Mouse (Mus musculus): ENCODE measurements around the gene Mast4.

The Mast4 gene

GRCm38 (mm10) chr13:103315113-103315708 lies 19.1 kb downstream of the Mast4 start:
- DNase-seq (ENCODE audit: low read depth): no peak

DNA sequence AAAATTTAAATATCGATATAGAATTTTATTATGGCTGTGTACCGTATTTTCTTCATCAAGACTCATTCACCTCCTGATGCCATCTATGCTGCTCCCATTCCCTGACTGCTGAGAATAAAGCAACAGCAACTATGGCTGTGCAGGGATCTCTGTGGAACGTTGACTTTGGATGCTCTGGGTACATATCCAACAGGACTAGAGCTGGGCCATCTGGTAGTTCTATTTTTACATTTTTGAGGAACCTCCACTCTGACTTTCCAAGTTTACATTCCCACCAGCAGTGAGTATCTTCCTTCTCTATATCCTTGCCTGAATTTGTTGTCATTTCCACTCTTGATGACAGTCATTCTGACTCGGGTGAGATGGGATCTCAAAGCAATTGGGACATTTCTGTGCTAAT lies 26.0 kb downstream of the Mast4 start:
- no peak for DNase-seq (ENCODE audit: low read depth)

GRCm38 (mm10) chr13:103303826-103304225 lies 30.5 kb downstream of the Mast4 start:
- DNase-seq (ENCODE audit: low read depth): no peak

GRCm38 (mm10) chr13:103302508-103302907 lies 31.8 kb downstream of the Mast4 start:
- no peak for DNase-seq (ENCODE audit: low read depth)

GRCm38 (mm10) chr13:103302077-103302476 lies 32.2 kb downstream of the Mast4 start:
- no peak for DNase-seq (ENCODE audit: low read depth)

- no peak for DNase-seq (ENCODE audit: low read depth)
Observed at GRCm38 (mm10) chr13:103294424-103294823, 39.9 kb downstream of the Mast4 start.

- no peak for DNase-seq (ENCODE audit: low read depth)
Observed at GRCm38 (mm10) chr13:103293121-103293520, 41.2 kb downstream of the Mast4 start.

DNA sequence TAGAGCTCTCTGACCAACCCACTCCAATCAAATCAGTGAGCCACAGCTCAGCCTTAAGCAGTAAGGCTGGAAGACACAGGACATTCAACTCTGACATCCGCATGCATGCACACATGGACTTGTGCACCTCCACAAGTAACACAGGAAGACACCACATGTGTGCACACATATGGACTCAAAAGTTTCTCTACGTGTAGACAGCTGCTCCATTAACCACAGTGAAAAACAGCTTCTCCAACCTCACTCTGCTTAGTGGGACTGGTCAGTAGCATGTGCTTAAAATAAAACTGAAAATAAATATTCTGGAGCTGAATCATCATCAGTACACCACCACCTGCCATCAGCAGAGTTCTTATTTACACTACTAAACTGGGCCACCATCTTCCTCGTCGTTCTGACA lies 43.2 kb downstream of the Mast4 start:
- no peak for DNase-seq (ENCODE audit: low read depth)

GRCm38 (mm10) chr13:103285821-103286220 lies 48.5 kb downstream of the Mast4 start:
- DNase-seq (ENCODE audit: low read depth): no peak

- DNase-seq (ENCODE audit: low read depth): no peak
Observed at GRCm38 (mm10) chr13:103285036-103285435, 49.3 kb downstream of the Mast4 start.

GRCm38 (mm10) chr13:103270856-103271391 lies 63.4 kb downstream of the Mast4 start:
- DNase-seq (ENCODE audit: low read depth): no peak

DNA sequence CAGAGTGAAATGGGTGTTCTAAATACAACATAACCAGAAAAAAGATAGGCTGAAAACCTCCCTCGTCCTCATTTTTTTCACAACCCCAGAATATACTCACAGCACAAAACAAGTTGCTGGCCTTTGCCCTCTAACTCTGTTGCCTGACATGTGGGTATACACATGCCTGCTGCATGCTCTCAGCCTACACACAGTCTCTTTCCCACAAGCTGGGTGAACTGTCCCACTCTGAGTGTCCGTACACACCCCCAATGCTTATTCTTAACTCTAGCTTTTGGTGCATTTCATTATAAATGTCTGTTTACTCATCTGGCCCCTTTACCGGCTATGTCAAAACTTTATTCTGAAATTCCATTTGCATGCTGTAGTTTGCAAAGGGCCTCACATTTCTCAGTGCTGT lies 71.6 kb downstream of the Mast4 start:
- DNase-seq (ENCODE audit: low read depth): no peak

GRCm38 (mm10) chr13:103262061-103262460 lies 72.2 kb downstream of the Mast4 start:
- DNase-seq (ENCODE audit: low read depth): no peak

DNA sequence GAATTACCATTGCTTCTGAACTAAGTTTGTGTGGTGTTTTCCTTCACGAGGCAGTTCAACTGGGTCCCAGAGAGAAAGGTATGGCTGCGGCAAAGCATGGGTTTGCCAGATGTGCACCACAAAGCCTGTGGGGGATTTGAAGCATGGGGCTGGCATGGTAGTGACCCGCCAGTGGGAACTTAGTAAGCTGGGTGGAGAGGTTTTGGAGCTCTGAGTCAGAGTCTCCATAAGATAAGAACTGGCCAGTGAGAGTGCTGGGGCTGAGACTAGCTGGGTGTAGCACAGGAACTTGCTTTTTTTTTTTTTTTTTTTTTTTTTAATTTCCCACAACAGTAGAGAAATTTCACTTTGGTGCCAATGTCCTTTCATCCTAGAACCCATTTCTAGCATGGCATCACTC lies 73.9 kb downstream of the Mast4 start:
- no peak for DNase-seq (ENCODE audit: low read depth)

DNA sequence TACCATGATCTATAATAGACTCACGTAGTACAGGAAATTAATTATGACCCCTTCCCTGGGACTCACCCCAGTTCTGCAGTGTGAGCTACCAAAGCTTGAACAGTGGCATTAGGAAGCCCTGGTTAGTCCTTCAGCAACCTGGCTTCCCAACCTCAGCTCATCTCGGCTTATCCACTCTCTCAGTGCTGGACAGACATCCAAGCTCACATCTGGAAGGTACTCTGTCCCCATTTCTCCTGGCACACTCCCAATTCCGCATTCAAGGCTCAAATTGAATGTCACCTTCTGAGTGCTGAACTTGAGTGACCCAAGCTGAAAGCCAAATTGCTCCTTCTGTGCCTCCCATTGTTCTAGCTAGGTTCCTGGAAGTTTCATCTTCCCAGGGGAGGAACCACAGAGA lies 76.2 kb downstream of the Mast4 start:
- no peak for DNase-seq (ENCODE audit: low read depth)

DNA sequence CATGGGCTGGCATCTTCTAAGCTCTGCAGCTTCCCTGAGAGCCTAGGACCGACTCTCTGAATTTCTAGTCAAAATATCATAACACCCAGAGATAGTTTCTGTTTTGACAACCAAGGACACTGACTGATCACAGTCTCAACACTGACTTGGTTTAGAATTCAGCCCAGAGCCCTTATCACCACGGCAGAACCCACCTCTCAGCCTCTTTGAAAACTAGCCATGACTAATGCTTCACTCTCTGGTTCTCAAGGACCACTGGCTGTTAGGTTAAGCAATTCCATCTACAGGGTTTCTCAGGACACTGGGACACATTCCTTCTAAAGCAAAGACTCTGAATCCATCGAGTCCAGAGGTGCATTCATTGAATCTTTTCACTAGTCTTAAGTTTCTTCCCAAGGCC lies 79.4 kb downstream of the Mast4 start:
- no peak for DNase-seq (ENCODE audit: low read depth)

DNA sequence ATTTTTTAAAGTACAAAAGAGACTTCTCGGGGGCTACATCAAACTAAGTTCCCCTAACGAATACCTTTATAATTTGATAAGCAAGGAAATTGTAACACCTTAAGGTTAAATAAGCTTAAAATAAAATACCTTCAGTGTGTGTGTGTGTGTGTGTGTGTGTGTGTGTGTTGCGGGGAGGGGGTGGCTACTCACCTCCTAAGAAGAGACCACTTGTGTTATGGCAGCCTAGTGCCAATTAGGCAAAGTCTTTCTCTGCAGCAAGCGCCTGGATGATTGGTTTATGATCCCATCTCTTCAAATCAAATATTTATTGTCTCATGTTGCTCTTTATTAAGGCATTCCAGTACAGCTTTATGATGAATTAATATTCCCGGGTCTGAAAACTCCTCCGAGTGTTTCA lies 81.2 kb downstream of the Mast4 start:
- no peak for DNase-seq (ENCODE audit: low read depth)

DNA sequence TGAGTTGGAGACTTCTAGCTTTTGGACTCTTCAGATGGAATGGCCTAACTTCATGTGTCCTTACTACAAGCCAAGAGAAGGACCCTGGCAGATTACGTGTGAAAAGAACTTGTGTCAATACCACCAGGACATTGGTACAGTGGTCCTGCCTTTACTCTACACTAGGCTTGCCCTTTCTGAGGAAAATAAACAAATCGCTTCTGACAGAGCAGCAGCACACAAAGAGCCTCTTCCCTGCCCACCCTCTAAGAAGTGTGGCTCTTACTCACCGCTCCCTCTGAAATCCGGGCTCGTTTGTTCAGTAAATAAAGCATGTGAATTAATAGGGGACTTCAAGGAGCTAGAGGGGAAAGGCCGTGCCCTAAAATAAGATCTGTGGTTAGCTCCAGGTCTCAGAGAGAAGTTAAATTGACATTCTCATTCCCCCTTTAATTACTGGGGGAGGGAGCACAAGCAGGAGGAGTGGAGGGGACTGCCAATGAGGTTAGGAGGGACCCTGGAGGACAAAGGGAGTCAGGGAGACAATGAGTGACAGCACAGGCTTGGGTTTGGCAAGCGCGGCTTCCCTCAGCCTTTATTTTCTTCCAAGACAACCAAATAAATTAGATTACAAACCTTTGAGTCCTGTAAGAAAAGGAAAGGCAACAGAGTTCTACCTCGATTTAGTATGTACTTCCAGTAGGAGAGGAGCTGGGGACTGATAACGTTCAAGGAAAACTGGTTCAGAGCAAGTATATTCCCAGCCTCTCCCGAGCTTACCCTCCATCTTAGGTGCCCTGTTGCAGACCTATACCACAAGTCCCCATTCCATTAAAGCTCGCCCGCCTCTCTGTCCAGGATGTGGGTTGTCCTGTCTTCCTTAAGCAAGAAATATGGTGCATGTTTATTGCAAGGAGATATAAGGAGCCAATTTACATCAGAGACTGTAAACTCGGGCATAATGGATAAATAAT lies 85.9 kb downstream of the Mast4 start:
- no peak for DNase-seq (ENCODE audit: low read depth)

DNA sequence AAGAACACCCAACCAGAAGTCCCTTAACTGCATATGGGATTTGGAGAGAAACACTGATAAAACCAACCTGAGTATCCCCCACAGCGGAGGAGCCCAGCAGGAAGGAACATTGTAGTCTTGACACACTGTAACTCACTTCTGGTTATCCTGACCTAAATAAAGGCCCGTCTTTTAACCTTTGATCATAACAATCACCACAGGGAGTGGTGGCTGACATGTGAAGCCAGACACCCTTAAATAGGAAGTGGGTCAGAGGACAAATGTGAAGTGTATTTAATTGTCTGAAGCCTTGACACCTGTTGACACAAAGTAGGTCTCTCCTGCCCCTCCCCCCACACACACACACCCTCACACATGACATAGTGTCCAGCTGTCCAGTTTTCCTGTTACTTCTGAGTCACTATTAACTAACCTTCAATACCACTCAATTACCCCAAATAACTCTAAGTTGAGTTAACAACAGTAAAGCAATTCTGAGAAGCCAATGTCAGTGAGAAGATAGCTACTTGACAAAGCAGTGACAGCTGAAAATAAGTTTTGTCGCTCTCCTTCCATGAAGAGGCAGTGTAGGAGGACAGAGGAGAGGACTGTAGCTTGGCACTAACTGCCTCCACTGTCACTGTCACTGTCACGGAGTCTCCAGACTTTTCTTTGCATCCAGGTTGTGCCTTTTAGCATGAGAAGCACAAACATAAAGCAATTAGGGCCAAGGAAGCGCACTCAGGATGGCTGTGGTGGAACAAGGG lies 87.2 kb downstream of the Mast4 start:
- DNase-seq (ENCODE audit: low read depth): no peak

GRCm38 (mm10) chr13:103245431-103245830 lies 88.9 kb downstream of the Mast4 start:
- no peak for DNase-seq (ENCODE audit: low read depth)

- no peak for DNase-seq (ENCODE audit: low read depth)
Observed at GRCm38 (mm10) chr13:103244053-103244452, 90.2 kb downstream of the Mast4 start.

GRCm38 (mm10) chr13:103241092-103241491 lies 93.2 kb downstream of the Mast4 start:
- DNase-seq (ENCODE audit: low read depth): no peak

GRCm38 (mm10) chr13:103239654-103240053 lies 94.6 kb downstream of the Mast4 start:
- no peak for DNase-seq (ENCODE audit: low read depth)

Measured in naive thymus-derived CD4-positive, alpha-beta T cell, adult 2 months (primary cell).